Mouse (Mus musculus) kidney, postnatal 4 days (tissue): Measurements from ENCODE around the gene Nol8.

Experiments used
- DNase-seq, 2 experiments: peaks; one replicate each; pipeline ENCODE4 v3.0.0; 2021; ENCODE audit warnings: mixed read lengths in 2 of 2

Nol8 gene

DNA sequence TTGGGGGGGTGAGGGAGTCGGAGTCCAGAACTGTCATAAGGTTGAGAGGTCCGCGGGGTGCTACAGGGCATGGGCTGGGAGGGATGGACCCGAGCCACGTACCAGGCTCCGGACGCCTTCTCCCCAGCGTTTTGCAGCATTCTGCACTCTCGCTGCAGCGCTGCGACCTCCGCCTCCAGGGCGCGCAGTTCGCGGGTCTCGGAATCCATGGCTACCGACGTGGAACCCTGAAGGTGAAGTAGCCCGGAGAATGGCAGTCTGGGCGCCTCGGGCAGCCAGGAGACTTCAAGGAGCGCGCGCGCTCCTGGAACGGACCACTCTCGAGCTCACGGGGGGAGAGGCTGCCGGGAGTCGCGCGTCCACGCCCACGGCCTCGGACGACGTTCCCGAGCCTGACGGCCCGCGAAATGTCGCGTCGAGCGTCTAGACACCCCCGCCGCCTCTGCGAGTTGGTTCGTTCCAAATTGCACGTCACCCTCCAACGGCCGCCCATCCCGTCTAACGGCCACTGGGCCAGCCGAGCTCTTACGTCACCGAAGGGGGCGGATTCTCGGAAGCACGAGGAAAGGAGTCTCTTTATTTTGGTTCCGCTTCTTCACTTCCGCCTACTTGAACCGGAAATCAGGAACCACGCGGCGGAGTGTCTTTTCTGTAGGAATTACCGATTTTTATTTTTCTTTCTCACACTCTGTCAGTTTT lies at the start of gene Nol8, which contains the start of gene Cenpp:
Nol8 (plus strand) TSS at position 598 of the 699 bp plus-strand sequence.
Cenpp (minus strand) TSS at position 305 of the 699 bp plus-strand sequence.
- DNase-seq, result peak; percentile 100

DNA sequence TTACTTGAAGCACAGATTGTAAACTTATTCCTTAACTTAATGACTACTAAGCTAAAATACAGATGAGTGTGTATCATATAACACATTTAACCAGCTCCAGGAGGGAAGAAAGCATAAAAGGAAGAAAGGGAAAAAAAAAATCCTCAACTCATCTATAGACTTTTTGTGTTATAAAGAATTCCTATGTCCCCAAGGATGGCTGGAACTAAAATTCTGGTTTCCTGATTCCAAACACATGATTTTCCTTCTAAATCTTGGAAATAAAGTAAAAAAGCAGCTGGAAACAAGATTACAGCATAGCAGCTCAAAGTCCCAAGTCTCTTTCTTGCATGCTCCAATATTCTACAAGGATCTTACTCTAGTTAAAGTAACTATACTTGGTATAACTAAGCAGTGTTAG lies 49.3 kb upstream of the Nol8 start:
- no peak for DNase-seq

DNA sequence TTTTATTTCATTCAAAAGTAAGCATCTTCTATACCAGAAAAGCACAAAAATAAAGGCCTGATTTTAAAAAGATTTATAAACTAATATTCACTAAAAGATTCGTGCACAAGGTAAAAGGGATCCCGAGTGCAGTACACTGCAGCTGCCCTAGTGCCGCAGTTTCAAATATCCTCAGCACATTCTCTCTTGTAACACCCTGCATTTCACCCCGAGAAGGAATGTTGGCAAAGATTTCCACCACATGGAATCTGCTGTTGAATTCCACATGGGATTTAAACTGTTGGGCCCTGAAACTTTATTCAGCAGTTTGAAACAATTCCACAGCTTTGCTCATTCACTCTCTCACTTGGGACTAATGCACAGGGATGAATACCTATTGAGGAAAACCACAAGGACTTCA lies 45.2 kb upstream of the Nol8 start, which contains the start of gene Ogn:
Ogn (plus strand) TSS at position 333 of the 400 bp plus-strand sequence.
- DNase-seq, result peak; percentile 12 to 38

DNA sequence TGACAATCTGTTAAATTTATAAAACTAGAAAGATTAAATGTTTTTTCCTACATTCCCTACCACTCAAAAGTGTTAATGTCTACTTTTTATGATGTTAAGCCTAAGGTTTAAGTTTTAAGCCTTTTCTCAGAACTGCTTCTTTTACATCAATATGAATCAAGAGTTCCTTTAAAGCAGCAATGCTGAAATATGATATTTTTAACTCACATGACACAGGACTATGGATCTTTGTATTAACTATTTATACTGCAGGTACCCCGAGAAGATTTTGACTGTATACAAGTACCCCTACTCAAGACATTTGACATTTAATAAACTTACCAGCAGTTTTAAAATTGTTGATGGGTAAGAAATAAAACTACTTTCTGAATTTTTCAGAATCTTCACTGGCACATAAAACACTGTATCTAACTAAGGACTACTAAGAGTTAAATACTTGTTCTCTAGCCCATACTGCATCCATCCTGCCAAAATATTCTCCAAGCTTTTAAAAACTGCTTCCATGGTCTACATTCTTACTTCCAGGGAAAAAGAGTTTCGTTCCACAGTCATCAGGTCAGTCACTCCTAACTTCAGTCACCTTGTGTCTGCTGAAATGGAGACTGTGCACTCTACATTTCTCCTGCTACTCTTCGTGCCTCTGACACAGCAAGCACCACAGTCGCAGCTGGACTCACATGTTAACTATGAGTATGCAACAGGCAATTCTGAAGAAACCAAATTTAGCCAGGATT lies 44.1 kb upstream of the Nol8 start:
- DNase-seq, result no peak

DNA sequence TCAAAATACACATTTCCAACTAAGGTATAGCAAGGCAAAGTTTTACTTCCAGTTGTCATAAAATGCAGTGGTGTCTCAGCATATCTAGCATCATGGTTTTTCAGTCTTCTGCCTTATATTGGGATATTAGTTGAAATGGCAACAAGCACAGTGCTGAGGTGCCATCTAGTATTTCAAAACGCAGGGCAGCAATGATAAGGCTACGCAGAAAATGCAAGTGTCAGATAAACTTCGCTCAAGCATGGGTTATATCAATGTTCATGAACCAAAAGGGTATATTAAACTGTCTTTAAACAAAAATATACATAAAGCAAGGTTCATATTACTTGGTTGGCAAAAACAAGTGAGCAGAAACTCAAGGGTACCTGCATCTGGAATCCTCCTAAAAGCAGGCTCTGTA lies 35.9 kb upstream of the Nol8 start:
- DNase-seq, result no peak

DNA sequence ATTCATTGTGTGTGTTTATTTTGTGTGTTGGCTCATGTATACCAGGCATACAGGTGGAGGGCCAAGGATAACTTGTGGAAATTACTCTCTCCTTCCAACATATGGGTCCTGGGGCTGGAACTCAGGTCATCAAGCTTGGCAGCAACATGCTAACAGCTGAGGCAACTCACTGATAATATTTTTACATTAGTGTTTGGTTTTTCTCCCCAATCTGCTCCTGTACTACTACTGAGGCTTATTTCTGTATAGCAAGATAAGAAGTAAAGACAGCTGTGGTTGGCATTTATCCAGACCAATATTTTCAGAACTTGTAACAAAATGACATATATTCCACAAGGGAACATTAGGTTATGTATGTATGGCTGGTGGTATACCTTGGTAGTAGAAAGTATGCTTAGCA lies 34.5 kb upstream of the Nol8 start:
- DNase-seq, result no peak

DNA sequence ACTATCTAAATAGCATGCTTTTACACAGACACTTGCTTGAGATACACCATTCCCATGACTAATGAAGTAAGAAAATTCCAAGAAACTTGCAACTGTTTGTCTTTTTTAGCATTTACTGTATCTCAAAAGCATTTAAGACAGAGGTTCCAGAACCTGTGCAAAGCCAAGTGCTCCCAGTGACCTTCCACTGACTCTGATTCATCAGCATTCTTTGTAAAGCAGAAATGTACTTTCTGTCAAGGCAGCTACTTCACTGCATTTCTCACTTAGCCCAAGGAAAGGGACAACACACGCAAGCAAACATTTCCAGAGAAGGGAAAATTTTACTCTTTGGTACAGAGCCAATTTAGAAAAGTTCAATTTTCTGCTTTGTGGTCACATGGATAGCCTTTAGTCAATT lies 29.7 kb upstream of the Nol8 start:
- DNase-seq, result no peak

DNA sequence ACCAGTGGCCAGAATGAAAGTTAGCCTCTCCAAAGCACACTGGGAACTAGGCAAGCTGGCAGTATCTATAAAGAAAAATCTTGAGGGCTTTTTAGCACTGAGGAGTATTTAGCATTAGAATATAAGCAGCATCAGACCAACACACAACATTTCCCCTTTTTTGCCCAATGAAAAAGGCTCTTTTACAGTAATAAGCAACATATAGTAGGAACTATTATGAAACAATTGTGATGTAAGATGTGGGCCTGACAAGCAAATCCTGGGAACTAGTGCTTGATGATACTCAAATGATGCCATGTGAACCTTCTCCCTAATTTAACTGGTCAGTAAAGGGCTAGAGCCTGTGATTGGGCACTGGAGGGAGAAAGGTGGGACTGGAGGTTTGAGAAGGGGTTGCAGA lies 24.7 kb upstream of the Nol8 start:
- no peak for DNase-seq

DNA sequence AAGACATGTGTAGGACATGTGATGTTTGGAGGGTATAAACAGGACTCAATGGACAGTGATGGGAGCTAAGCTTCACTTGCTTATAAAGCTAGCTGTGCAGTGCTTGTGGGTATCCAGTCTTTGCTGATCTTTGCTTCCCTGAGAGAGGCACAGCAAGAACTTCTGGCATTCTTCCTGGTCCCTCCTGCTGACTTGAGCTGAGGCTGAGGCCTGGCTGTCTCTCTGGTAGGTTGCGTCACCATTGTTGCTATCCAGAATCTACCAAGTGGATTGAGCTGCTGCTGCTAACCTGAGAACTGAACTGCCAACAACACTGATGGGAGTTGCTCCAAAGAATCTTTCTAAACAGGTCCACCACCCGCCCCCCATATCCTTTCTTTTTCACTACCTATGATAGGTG lies 23.8 kb upstream of the Nol8 start:
- DNase-seq, result no peak

DNA sequence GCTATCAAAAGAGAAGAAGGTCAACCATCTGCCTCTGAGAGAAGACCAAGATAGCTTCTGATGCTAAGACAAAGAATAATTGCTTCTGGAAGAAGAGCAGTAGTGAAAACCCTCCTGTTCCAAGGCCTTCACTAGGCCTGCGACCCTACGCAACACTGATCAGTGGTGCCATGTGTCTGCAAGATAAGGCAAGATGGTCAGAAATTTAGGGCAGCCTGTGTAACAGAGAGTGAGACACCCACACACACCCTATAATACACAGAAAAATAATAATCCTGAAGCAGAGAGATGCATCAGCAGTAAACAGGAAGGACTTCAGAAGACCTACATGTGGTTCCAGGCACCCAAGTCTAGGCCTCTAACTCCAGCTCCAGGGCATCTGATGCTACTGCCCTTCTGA lies 12.9 kb upstream of the Nol8 start:
- DNase-seq, result no peak

DNA sequence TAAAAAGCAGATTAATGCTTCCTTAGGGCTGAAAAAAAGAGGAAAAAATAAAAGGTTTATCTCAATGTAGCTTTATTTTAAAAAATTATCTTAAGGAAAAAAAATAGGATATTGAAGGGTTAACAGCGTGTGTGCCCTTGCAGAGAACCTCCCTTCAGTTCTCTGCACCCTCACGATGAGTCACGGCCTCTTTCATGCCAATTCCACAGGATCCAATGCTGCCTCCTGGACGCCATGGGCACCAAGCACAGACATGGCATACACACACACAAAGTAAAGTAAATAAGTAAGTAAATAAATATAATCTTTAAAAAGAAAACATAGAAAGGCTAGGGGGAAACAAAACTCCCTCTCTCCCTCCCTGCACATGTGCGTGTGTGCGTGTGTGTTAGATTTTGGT lies 10.2 kb upstream of the Nol8 start:
- DNase-seq, result no peak

DNA sequence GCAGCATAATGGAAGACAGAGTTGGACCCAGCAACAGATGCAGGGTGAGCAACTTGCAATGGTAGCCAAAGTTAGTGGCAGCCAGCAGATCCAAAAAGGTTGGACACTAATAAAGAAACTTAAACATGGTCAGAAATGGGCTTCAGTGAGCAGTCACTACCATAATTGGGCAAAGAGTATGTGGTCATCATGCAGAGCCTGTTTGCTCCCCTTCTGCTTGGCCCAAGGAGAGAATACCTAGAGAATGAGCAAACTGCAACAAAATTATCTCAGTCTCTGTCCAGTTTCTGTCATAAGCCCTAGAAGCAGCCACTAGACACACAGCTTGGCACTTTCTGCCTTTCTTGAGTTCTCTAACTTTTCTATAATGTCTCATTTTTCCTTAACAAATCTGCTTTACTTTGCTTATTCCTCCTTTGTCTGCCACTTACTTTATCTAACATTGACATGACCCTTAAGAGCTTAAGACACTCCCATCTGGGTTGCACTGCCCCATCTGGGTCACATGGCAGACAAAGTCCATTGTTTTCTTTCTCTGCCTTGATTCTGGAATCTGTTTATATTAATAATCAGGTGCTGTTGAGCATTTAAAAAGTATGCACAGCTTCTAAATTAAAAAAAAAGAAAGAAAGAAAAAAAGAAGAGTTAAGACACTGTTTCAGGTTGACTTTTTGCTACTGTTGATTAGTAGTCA lies 9.1 kb upstream of the Nol8 start:
- no peak for DNase-seq

DNA sequence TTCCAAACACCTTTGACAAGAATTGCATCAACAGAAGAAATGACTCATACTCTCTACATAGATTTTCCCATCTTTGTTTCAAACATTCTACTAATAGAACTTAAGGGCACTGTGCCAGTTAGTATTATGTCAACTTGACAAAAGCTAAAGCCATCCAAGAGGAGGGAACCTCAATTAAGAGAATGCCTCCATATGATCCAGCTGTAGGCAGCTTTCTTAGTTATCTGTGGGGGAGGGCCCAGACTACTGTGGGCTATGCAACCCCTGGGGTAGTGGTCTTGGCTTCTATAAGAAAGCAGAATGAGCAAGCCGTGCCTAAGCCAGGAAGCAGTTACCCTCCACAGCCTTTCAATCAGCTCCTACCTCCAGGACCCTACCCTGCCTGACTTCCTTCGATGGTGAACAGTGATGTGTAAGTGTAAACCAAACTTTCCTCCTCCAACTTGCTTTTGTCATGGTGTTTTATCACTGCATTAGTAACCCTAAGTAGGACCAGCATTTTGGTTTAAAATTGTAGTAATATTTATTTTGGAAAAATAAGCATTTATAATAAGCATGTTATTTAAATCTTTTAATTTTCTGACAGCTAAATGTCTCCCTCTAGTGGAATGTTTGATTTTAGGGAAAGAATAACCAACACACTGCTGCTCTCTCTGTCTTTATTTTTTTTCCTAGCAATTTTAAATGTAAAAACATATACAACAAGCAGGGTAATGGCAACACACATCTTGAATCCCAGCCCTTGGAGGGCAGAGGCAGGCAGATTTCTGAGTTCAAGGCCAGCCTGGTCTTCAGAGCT lies 7.9 kb upstream of the Nol8 start:
- peak in 1 of 2 experiments; percentile 8 for DNase-seq

DNA sequence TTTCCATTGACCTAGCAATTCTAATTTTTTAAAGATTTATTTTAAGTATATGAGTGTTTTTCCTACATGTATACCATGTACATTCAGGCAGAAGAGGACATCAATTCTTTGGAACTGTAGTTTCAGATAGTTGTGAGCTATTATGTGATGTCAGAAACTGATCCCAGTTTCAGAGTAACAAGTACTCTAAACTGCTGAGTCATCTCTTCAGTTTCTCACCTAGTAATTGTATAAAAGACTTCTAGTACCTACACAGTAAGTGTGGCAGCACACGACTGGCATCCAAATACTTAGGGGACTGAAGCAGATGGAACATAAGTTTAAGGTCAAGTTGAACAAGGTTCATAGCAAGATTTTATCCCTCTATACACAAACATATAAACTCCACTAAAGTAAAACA lies 6.9 kb upstream of the Nol8 start:
- no peak for DNase-seq

DNA sequence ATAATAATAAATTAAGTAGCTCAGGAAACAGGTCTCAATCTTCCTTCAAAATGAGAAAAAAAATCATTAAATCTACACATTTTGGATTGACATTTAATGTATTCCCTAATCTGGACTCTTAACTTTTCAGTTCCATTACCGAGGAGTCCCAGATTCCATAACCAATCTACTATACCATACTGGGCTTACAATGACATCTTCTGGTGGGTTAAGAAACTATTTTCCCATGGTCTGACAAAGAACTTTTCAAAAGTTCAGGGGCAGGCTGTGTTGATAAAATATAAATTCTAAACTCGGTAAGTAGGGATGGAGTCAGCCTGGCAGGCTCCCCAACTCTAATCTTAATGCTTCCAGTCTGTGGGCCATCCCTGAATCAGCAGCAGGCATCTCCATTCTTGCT lies 1.7 kb upstream of the Nol8 start:
- DNase-seq, result no peak

DNA sequence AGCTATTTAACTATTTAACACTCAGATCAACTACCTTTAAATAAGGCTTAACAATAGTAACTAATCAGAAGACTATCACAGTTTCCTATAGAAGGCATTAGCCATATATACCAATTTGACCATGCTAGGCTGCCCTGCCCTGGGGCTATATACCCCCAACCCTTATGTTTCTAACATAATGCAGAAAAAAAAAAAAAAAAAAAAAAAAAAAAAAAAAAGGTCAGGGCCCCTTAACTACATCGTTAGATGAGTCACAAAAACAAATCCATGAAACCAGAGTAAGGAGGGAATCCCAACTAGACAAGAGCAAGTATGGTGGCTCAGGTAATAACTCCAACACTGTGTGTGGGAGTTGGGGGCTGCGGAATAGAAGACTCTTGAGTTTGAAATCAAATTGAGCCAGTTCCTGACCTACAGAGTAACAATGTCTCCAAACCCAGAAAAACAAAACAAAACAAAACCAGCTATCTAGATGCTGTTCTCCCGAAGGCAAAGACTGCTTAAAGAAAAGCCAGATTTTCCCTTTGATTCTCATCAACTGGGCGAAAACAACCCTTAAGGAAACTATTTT lies 1.0 kb upstream of the Nol8 start:
- DNase-seq, result no peak

DNA sequence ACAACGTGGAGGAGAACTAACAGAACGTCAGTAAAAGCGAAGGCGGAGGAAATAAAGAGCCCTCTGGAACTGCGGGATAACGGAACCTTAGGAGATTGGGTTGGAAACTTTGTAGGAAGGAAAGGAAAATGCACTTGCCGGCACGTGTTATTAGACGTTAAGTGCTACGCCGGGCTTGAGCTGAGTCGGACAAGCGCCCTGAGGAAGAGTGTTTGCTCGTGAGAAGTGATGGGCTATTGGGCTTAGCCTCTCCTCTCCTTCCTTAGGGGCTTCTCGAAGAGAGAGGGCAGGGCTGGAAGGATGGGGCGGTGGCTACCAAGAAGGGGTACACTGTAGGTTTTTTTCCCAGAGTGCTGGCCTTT lies 283 bp downstream of the Nol8 start:
- peak in 1 of 2 experiments; percentile 62 for DNase-seq

DNA sequence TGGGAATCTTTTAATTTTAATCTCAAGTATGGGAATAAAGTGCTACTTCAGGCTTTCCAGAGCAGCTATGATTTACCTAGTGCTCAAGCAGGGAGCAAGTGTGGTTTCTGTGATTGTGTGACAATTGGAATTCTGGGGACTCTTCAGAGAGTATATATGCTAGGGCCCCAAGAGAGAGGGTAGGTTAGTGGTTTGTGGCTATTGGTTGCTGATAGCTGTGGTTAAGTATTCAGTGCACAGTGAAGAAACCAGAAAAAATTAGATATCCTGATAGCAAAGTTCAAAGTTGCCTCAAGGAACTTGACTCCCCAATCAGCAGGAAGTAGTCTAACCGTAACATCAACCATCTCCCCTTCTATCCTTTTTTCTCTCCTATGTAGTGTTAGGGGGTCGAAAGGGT lies 24.9 kb downstream of the Nol8 start:
- DNase-seq, result no peak

DNA sequence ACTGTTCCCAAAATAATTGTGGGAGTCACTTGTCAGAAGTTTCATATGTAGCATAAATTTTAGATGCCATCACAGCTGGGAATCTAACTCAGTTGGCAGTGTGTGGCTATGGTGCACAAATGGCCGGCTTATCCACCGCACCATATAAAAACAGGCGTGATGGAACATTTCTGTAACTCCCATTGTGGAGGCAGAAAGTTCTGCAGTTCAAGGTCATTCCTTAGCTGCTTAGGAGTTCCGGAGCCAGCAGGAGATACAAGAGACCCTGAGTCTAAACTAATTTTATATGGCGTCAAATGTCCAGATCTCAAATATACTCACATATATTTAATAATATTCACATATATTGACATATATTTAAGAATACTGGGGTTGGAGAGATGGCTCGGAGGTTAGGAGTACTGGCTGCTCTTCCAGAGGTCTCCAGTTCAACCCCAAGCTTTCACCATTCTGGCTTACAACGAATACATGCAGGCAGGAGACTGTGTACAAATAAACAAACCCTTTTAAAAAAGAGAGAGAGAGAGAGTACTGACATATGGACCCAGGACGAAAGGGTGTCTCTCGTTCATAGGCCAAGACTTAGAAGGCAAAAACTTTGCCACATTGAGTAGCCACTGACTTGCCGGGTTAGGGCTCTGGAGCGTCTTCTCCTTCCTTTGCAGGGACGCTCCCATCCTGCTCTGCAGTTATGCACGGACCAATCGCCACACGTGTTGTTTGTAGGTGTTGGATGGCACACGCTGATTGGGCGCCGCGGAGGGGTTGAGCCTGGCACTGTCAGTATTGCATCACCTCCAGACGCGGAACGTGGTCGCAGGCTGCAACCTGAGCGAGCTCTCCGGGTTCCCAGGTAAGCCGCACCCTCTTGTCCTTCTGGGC lies 28.7 kb downstream of the Nol8 start, which contains the start of gene Iars:
Iars (plus strand) TSS at position 750 of the 882 bp plus-strand sequence.
- DNase-seq, result peak; percentile 99

DNA sequence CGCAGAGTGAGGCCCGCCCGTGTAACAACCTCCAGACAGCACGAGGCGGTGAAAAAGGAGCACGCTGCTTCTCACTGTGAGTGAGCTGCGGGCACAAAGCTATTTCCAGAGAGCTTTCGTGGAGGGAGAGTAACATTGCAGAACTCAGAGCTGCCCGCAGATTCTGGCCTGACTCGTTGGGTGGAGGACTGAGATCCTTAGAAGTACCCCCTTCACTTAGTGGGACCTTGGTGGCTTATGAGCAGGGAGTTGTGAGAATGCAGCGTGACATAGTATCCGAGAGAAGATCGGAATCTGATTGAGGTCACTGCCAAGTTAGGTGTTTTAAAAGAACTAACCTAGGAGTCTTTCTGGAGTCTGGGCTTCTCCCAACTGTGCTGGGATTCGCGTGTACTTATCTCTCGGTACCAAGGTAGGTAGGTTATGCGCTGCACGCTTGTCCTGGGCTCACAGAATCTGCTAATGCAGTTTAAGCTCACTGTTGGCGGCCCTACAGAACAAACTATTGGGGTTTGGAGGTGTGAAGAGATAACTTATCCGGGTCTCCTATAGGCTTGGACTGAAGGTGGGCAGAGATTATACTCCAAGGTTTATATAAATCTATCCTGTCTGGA lies 29.5 kb downstream of the Nol8 start:
- no peak for DNase-seq

DNA sequence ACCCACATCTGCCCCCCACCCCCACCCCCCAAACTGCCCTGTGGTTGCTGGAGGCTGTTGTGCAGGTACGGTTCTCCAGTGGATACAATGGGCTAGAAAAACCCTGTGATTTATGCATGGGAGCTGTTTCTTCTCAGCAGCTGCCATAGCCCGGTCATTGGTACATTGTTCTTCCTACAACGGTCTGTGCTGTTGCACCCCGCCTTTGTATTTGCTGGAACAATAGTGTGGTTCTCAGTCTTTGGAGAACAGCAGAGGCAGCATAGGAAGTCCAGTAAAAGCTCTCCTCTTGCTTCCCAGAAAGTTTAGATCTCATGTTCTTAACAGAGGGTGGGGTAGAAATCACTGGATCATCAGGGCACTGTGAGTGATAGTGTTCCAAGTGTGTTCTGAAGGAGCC lies 31.4 kb downstream of the Nol8 start:
- no peak for DNase-seq
